Mouse (Mus musculus): Measurements from ENCODE around the gene Tspan32. TPM values are rescaled to one million over a fixed set of nuclear protein-coding genes. Genes with fewer than 3 reads are reported as not detected.

Gene Tspan32
- polyA plus RNA-seq, 1 experiment from 2014 or later, result 4.4 TPM

GRCm38 (mm10) chr7:143023499-143023898 lies 18.7 kb downstream of the Tspan32 start:
- H3K4me3 ChIP-seq, result no peak overlapping the region
- no peaks in the 10 kb centered on the region for H3K27me3 ChIP-seq (replicated peaks; ENCODE audit: low read depth, poor library complexity, severe bottlenecking)
- H3K36me3 ChIP-seq (replicated peaks), result peaks cover 4% of the 10 kb centered on the region; the same call in 1 of the 2 replicates
- no peak for DNase-seq (ENCODE audit: low spot score)
- peaks cover 5% of the 10 kb centered on the region; the same call in 1 of the 2 replicates for H3K4me1 ChIP-seq
- H3K9me3 ChIP-seq, result no peaks in the 10 kb centered on the region
- WGBS, result 92% methylated on average over 2 of the region's 2 CpGs
- H3K27ac ChIP-seq (replicated peaks), result no peak overlapping the region

DNA sequence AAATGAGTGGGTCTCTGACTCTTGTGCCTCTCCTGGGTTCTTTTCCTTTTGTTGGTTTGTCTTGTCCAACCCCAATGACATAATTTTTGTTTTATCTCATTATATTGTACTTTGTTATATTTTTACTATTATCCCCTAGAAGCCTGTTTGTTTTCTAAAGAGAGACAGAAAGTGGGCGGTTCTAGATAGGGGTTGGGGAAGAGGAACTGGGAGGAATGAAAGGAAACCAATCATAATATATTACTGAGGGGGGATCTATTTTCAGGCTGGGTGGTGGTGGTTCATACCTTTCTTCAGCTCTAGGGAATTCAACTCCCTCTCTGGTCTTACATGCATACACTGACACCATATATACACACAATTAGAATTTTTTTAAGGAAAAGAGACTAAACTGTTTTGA lies 19.4 kb downstream of the Tspan32 start:
- DNase-seq (ENCODE audit: low spot score), result no peak

DNA sequence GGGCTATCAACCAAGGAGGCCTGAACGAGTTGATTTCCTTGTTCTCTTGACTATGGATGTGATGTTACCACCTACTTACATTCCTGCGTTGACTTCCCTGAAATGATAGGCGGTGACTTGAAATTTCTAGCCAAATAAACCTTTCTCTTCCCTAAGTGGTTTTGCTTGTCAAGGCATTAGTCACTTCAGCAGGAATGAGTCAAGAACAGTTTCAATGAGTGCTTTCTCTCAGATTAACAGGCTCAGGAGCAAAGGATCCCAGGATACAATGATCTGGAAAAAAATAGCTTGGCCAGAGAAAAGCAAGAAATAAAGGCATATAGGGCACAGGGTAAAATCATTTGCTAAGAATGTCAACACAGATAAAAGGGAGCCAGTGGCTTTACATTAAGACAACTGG lies 20.6 kb downstream of the Tspan32 start:
- H3K36me3 ChIP-seq (replicated peaks), result peaks cover 4% of the 10 kb centered on the region; the same call in 1 of the 2 replicates
- H3K27me3 ChIP-seq (replicated peaks; ENCODE audit: low read depth, poor library complexity, severe bottlenecking), result no peaks in the 10 kb centered on the region
- no peak for DNase-seq (ENCODE audit: low spot score)
- no peaks in the 10 kb centered on the region for H3K9me3 ChIP-seq
- 91% methylated on average over 3 of the region's 3 CpGs for WGBS
- peaks cover 3% of the 10 kb centered on the region; the same call in 1 of the 2 replicates for H3K4me1 ChIP-seq
- no peak overlapping the region for H3K4me3 ChIP-seq
- H3K27ac ChIP-seq (replicated peaks), result no peak overlapping the region

More for the DNA sequence above, 19.4 kb downstream of the Tspan32 start:
- Histone ChIP-seq H3K27ac (replicated peaks) (no peak overlapping the region), H3K36me3 (replicated peaks) (peaks cover 4% of the 10 kb centered on the region; the same call in 1 of the 2 replicates), H3K4me1 (peaks cover 5% of the 10 kb centered on the region; the same call in 1 of the 2 replicates), H3K9me3 (no peaks in the 10 kb centered on the region), H3K4me3 (no peak overlapping the region), H3K27me3 (replicated peaks; ENCODE audit: low read depth, poor library complexity, severe bottlenecking) (no peaks in the 10 kb centered on the region)
- 88% methylated on average over 1 of the region's 1 CpGs for WGBS

DNA sequence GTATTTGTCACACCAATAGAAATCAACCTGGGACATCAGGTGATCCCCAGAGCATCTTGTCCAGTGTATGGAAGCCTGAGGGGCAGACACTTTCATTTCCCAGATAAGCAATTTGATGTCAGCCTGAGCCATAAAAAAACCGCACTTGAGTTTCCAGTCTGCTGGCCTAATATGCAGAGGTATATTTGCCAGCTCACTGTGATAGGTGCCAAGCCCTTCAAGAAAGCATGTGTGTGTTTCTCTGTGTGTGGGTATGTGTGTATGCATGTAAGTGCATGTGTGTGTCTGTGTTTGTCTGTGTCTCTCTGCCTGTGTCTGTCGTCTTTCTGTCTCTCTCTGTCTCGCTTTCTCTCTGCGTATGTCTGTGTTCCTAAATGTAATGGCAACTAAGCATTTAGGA lies 22.4 kb downstream of the Tspan32 start:
- H3K9me3 ChIP-seq, result no peaks in the 10 kb centered on the region
- peaks cover 4% of the 10 kb centered on the region; the same call in 1 of the 2 replicates for H3K36me3 ChIP-seq (replicated peaks)
- no peaks in the 10 kb centered on the region for H3K4me1 ChIP-seq
- no peak overlapping the region for H3K27ac ChIP-seq (replicated peaks)
- H3K4me3 ChIP-seq, result no peak overlapping the region
- DNase-seq (ENCODE audit: low spot score), result no peak
- H3K27me3 ChIP-seq (replicated peaks; ENCODE audit: low read depth, poor library complexity, severe bottlenecking), result no peaks in the 10 kb centered on the region
- WGBS, result 95% methylated on average over 4 of the region's 4 CpGs

GRCm38 (mm10) chr7:143031816-143032215 lies 27.0 kb downstream of the Tspan32 start:
- Histone ChIP-seq H3K27me3 (replicated peaks; ENCODE audit: low read depth, poor library complexity, severe bottlenecking) (no peaks in the 10 kb centered on the region), H3K27ac (replicated peaks) (no peak overlapping the region), H3K9me3 (no peaks in the 10 kb centered on the region), H3K4me3 (no peak overlapping the region), H3K4me1 (no peaks in the 10 kb centered on the region), H3K36me3 (replicated peaks) (no peaks in the 10 kb centered on the region)
- no peak for DNase-seq (ENCODE audit: low spot score)
- WGBS, result 76% methylated on average over 1 of the region's 1 CpGs

- no peak for DNase-seq (ENCODE audit: low spot score)
- 88% methylated on average over 4 of the region's 4 CpGs for WGBS
- H3K4me1 ChIP-seq, result no peaks in the 10 kb centered on the region
- no peak overlapping the region for H3K27ac ChIP-seq (replicated peaks)
- H3K4me3 ChIP-seq, result no peak overlapping the region
- H3K36me3 ChIP-seq (replicated peaks), result no peaks in the 10 kb centered on the region
- no peaks in the 10 kb centered on the region for H3K9me3 ChIP-seq
- H3K27me3 ChIP-seq (replicated peaks; ENCODE audit: low read depth, poor library complexity, severe bottlenecking), result no peaks in the 10 kb centered on the region
These were observed 28.7 kb downstream of the Tspan32 start for GRCm38 (mm10) chr7:143033581-143033980.

GRCm38 (mm10) chr7:143034112-143034511 lies 29.3 kb downstream of the Tspan32 start:
- Histone ChIP-seq H3K27ac (replicated peaks) (no peak overlapping the region), H3K4me3 (no peak overlapping the region), H3K27me3 (replicated peaks; ENCODE audit: low read depth, poor library complexity, severe bottlenecking) (no peaks in the 10 kb centered on the region), H3K36me3 (replicated peaks) (no peaks in the 10 kb centered on the region), H3K4me1 (no peaks in the 10 kb centered on the region), H3K9me3 (no peaks in the 10 kb centered on the region)
- DNase-seq (ENCODE audit: low spot score), result no peak
- WGBS, result 89% methylated on average over 2 of the region's 2 CpGs

GRCm38 (mm10) chr7:143034519-143035450 lies 29.9 kb downstream of the Tspan32 start:
- Histone ChIP-seq H3K9me3 (no peaks in the 10 kb centered on the region), H3K4me3 (no peak overlapping the region), H3K4me1 (no peaks in the 10 kb centered on the region), H3K27ac (replicated peaks) (no peak overlapping the region), H3K27me3 (replicated peaks; ENCODE audit: low read depth, poor library complexity, severe bottlenecking) (no peaks in the 10 kb centered on the region), H3K36me3 (replicated peaks) (no peaks in the 10 kb centered on the region)
- no peak for DNase-seq (ENCODE audit: low spot score)
- 92% methylated on average over 8 of the region's 8 CpGs for WGBS

DNA sequence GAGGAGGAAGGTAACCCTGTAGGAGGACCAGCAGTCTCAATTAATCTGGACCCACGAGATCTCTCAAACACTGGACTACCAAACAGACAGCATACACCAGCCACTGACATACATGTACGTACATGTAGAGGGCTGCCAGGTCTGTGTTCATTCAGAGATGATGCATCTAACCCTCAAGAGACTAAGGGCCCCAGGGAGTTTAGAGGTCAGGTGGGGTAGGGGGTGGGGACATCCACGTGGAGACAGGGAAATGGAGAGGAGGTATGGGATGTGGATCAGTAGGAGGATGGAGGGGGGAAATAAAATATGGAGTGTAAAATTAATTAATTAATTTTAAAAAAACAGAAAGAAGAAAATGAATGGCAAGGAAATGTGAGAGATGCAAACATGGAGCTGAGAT lies 31.9 kb downstream of the Tspan32 start:
- Histone ChIP-seq H3K27me3 (replicated peaks; ENCODE audit: low read depth, poor library complexity, severe bottlenecking) (no peaks in the 10 kb centered on the region), H3K4me1 (peaks cover 5% of the 10 kb centered on the region), H3K9me3 (no peaks in the 10 kb centered on the region), H3K27ac (replicated peaks) (no peak overlapping the region), H3K36me3 (replicated peaks) (no peaks in the 10 kb centered on the region), H3K4me3 (no peak overlapping the region)
- DNase-seq (ENCODE audit: low spot score), result no peak
- 84% methylated on average over 3 of the region's 3 CpGs for WGBS

DNA sequence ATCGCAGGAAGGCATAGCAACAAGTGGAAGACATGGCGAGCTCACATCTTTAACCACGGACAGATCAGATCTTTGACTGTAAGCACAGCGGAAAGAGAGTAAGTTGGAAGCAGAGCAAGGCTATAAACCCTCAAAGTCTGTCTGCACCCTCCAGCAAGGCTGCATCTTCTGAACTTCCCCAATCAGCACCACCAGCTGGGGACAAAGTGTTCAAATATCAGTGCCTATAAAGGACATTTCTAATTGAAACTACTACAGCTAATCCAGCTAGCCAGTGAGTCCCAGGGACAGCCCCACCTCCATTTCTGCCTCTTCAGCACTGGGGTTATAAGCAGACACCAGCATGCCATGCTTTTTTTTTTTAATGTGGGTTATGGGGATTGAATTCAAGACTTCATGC lies 32.5 kb downstream of the Tspan32 start:
- WGBS, result 91% methylated on average over 4 of the region's 4 CpGs
- Histone ChIP-seq H3K36me3 (replicated peaks) (no peaks in the 10 kb centered on the region), H3K27ac (replicated peaks) (no peak overlapping the region), H3K4me1 (peaks cover 11% of the 10 kb centered on the region), H3K9me3 (no peaks in the 10 kb centered on the region), H3K27me3 (replicated peaks; ENCODE audit: low read depth, poor library complexity, severe bottlenecking) (no peaks in the 10 kb centered on the region), H3K4me3 (no peak overlapping the region)
- no peak for DNase-seq (ENCODE audit: low spot score)

GRCm38 (mm10) chr7:143038174-143038931 lies 33.5 kb downstream of the Tspan32 start:
- Histone ChIP-seq H3K27ac (replicated peaks) (no peak overlapping the region), H3K4me3 (no peak overlapping the region), H3K9me3 (no peaks in the 10 kb centered on the region), H3K27me3 (replicated peaks; ENCODE audit: low read depth, poor library complexity, severe bottlenecking) (no peaks in the 10 kb centered on the region), H3K36me3 (replicated peaks) (no peaks in the 10 kb centered on the region), H3K4me1 (peaks cover 17% of the 10 kb centered on the region)
- WGBS, result 89% methylated on average over 3 of the region's 3 CpGs
- DNase-seq (ENCODE audit: low spot score), result no peak

DNA sequence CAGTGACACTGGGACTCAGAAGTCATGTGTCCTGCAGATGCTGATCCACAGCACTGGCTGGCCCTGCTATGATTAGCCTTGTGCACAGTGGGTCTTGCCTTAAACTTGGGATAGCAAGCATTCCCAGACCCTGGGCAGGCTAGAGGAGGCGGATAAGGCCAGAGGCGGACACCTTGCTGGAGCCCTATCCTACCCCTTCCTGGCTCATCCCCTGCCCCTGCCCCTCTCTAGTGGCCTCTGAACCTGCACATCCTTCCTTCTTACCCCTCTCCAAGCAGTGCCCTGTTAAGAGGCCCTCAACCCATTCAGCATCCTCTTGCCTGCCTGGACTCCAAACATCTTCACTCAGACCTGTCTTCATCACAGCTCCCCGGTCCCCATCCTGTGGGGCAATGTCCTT lies 35.7 kb downstream of the Tspan32 start:
- WGBS, result 93% methylated on average over 3 of the region's 3 CpGs
- no peaks in the 10 kb centered on the region for H3K9me3 ChIP-seq
- no peaks in the 10 kb centered on the region for H3K27me3 ChIP-seq (replicated peaks; ENCODE audit: low read depth, poor library complexity, severe bottlenecking)
- H3K36me3 ChIP-seq (replicated peaks), result no peaks in the 10 kb centered on the region
- peaks cover 17% of the 10 kb centered on the region for H3K4me1 ChIP-seq
- no peak for DNase-seq (ENCODE audit: low spot score)
- no peak overlapping the region for H3K4me3 ChIP-seq
- H3K27ac ChIP-seq (replicated peaks), result 0 out of 2 replicates have a peak overlapping the region, but pooled peaks have one; percentile 10
